Mouse (Mus musculus): ENCODE results near the gene Olfr986. TPM values are rescaled to one million over a fixed set of nuclear protein-coding genes. Genes with fewer than 3 reads are reported as not detected.

The Olfr986 gene
- polyA plus RNA-seq, 1 experiment: not detected

GRCm38 (mm10) chr9:40229479-40229878 lies 48.8 kb downstream of the Olfr986 start:
- Histone ChIP-seq H3K27ac (ENCODE audit: insufficient read depth, low read length) (no peak overlapping the region), H3K4me1 (ENCODE audit: control insufficient read depth, insufficient read depth, low read length) (no peaks in the 10 kb centered on the region), H3K4me3 (ENCODE audit: insufficient read depth, low read length) (no peak overlapping the region)
- no peak for TF ChIP-seq POLR2A (IDR thresholded peaks at IDR 0.05; ENCODE audit: extremely low read depth, insufficient read depth, low read length)
- no peak for TF ChIP-seq CTCF (IDR thresholded peaks at IDR 0.05; ENCODE audit: extremely low read depth, insufficient read depth, low read length)

GRCm38 (mm10) chr9:40231019-40231418 lies 50.3 kb downstream of the Olfr986 start:
- TF ChIP-seq POLR2A (IDR thresholded peaks at IDR 0.05; ENCODE audit: extremely low read depth, insufficient read depth, low read length) (no peak), CTCF (IDR thresholded peaks at IDR 0.05; ENCODE audit: extremely low read depth, insufficient read depth, low read length) (no peak)
- H3K4me3 ChIP-seq (ENCODE audit: insufficient read depth, low read length): no peak overlapping the region
- H3K27ac ChIP-seq (ENCODE audit: insufficient read depth, low read length): no peak overlapping the region
- H3K4me1 ChIP-seq (ENCODE audit: control insufficient read depth, insufficient read depth, low read length): no peaks in the 10 kb centered on the region

DNA sequence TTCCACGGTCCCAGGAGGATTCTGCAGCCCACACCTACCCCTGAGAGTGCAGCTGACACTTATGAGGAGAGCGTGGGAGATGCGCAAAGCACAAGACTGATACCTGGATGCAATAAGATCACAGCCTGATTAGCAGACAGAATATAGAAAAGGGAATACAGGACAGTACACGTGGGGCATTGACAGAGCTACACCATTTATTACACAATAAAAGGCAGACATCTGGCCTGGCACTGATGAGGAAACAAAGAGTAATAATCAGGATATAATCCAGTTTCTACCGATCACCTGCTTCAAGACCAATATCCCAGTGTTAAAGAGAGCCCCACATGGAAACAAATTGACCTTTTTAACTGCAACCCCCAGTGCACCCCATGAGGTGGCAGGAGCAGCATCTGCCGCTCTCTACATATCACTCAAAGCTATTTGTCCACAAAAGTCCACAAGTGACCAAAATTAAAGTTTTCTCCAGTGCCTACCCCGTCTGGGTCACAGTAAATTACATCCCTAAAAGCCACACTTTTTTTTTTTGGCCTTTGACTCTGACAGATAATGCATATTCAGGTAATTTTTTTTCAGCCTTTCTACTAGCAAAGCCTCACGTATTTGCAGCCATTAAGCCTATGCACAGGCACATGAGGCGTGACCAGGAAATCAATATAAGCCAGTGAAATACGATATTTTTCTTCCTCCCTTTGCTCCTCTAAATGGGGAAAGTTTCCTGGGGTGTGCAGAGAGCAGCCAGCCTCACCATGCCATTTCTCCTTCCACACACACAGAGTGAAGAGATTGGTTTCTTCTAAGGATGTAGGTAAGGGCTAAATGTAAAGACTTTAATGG lies 53.7 kb downstream of the Olfr986 start:
- no peak for TF ChIP-seq POLR2A (IDR thresholded peaks at IDR 0.05; ENCODE audit: extremely low read depth, insufficient read depth, low read length)
- no peak overlapping the region for H3K27ac ChIP-seq (ENCODE audit: insufficient read depth, low read length)
- no peaks in the 10 kb centered on the region for H3K4me1 ChIP-seq (ENCODE audit: control insufficient read depth, insufficient read depth, low read length)
- no peak overlapping the region for H3K4me3 ChIP-seq (ENCODE audit: insufficient read depth, low read length)

- TF ChIP-seq CTCF (IDR thresholded peaks at IDR 0.05; ENCODE audit: extremely low read depth, insufficient read depth, low read length) (no peak), POLR2A (IDR thresholded peaks at IDR 0.05; ENCODE audit: extremely low read depth, insufficient read depth, low read length) (no peak)
- H3K4me3 ChIP-seq (ENCODE audit: insufficient read depth, low read length): no peak overlapping the region
- H3K27ac ChIP-seq (ENCODE audit: insufficient read depth, low read length): no peak overlapping the region
- H3K4me1 ChIP-seq (ENCODE audit: control insufficient read depth, insufficient read depth, low read length): no peaks in the 10 kb centered on the region
Measured at GRCm38 (mm10) chr9:40235220-40235619, 54.5 kb downstream of the Olfr986 start.

Other genes with a start within 250 kb of the Olfr986 start
- gene Olfr974, start 243.4 kb upstream of the Olfr986 start, polyA plus RNA-seq (2012; rRNA removed): not detected in 2 replicates
- not detected in 2 replicates for gene Olfr975, start 228.9 kb upstream of the Olfr986 start, polyA plus RNA-seq (2012; rRNA removed)
- not detected in 2 replicates for gene Olfr976, start 219.8 kb upstream of the Olfr986 start, polyA plus RNA-seq (2012; rRNA removed)
- gene Olfr978, start 188.8 kb upstream of the Olfr986 start, polyA plus RNA-seq (2012; rRNA removed): not detected in 2 replicates
- not detected in 2 replicates for gene Olfr979, start 177.5 kb upstream of the Olfr986 start, polyA plus RNA-seq (2012; rRNA removed)
- not detected in 2 replicates for gene Olfr980, start 171.3 kb upstream of the Olfr986 start, polyA plus RNA-seq (2012; rRNA removed)
- gene Olfr981, start 159.5 kb upstream of the Olfr986 start, polyA plus RNA-seq (2012; rRNA removed): not detected in 2 replicates
- not detected in 2 replicates for gene Olfr982, start 107.1 kb upstream of the Olfr986 start, polyA plus RNA-seq (2012; rRNA removed)
- gene Olfr983, start 87.3 kb upstream of the Olfr986 start, polyA plus RNA-seq (2012; rRNA removed): not detected in 2 replicates
- gene Olfr984, start 66.7 kb upstream of the Olfr986 start, polyA plus RNA-seq (2012; rRNA removed): not detected in 2 replicates
- not detected in 2 replicates for gene Olfr985, start 50.7 kb upstream of the Olfr986 start, polyA plus RNA-seq (2012; rRNA removed)
- gene Tmem225, start 32.8 kb upstream of the Olfr986 start, polyA plus RNA-seq (2012; rRNA removed): not detected in 2 replicates
- gene Zfp202, start 11.4 kb downstream of the Olfr986 start, polyA plus RNA-seq (2012; rRNA removed): 2.8 and 3.1 TPM in 2 replicates
- gene Scn3b, start 88.3 kb downstream of the Olfr986 start, polyA plus RNA-seq (2012; rRNA removed): 50.5 and 66.4 TPM in 2 replicates